Mouse (Mus musculus) naive thymus-derived CD4-positive, alpha-beta T cell, adult 2 months (primary cell): ENCODE data around the gene Hnrnpab.
A peak's percentile ranks its signal among the peaks of the same experiment; 100 is the strongest.

Source experiments
- DNase-seq: peaks from one replicate; pipeline ENCODE4 v3.0.0-alpha.2; 2011; ENCODE audit warnings: low read depth

The Hnrnpab gene

DNA sequence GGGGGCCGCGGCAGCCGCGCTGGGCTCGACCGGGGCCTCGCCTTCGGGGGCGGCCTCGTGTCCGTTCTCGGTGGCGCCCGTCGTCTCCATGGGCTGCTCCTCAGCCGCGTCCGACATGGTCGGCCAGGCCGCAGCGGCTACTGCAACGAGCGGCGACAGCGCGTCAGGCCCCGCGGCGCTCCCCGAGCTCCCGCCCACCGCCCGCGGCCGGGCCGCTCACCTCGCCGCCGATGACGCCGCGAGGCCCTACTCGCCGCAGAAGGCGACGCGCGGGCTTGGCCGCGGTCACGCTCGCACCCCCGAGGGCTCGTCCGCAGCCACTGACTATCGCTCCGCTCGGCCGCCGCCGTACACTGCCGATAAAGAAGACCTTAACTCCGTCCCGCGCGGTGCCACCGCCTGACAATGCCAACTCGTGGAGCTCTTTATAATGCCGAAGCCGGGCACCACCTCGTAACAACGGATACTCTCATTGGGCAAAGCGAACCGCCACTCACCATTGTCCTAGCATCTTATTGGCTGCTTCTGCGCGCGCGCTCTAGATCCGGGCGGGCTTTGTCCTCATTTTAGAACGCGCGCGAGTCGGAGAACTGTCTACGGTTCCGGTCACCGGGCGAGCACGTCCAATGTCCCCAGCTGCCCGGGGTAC is at the start of gene Hnrnpab:
Gene Hnrnpab (minus strand): TSS at position 401 of the 649 bp plus-strand sequence.
- DNase-seq = peak; percentile 98

DNA sequence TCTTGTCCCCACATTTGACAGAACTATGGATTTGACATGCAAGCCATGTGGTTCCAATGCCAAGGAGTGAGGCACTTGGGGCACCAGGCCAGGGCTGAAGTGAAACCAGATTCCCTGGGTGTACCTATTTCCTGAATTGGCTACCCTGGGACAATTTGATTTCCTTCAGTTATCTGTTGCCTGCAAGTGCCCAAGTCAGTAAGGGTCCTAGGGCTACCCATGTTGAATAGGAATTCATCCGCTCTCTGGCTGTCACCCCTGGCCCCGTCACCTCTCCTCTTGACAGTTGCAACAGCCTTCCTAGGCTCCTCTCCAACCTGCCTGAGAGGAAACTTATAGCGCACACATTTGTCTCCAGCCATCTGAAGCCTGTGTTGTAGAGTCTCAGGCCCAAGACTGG is 48.2 kb upstream of the Hnrnpab start:
- DNase-seq = no peak

DNA sequence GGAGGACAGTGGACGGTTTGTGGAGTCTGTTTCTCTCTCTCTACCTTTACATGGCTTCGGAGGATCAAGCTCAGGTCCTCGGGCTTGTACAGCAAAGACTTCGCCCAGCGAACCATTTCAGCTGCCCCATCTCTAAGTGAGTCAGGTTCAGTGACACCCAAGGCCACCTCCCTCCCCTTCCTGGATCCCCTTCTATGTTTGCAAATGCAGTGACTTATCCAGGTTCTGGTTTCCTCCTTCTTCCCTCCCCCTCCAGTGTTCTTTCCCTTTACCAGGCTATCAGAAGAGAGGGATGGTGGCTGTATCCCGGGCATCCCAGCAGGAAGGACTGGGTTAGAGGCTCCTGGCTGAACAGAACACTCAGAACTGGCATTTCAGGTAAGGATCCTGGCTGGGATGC is 47.1 kb upstream of the Hnrnpab start:
- no peak for DNase-seq

DNA sequence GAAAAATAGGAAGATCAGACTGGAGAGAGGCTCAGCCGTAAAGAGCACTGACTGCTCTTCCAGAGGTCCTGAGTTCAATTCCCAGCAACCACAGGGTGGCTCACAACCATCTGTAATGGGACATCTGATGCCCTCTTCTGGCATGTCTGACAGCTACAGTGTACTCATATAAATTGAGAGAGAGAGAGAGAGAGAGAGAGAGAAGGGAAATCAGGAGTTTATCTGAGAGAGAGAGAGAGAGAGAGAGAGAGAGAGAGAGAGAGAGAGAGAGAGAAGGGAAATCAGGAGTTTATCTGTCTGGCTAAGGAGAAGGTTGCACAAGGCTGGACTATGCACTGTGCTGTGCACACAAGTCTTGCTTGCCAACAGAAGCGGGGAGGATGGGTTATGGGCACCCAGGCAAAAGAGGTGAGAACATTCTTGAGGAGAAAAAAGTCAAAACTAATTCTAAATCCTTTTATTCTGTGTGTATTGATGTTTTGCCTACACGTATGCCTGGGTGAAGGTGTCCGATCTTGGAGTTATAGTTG is 46.3 kb upstream of the Hnrnpab start:
- DNase-seq = no peak

DNA sequence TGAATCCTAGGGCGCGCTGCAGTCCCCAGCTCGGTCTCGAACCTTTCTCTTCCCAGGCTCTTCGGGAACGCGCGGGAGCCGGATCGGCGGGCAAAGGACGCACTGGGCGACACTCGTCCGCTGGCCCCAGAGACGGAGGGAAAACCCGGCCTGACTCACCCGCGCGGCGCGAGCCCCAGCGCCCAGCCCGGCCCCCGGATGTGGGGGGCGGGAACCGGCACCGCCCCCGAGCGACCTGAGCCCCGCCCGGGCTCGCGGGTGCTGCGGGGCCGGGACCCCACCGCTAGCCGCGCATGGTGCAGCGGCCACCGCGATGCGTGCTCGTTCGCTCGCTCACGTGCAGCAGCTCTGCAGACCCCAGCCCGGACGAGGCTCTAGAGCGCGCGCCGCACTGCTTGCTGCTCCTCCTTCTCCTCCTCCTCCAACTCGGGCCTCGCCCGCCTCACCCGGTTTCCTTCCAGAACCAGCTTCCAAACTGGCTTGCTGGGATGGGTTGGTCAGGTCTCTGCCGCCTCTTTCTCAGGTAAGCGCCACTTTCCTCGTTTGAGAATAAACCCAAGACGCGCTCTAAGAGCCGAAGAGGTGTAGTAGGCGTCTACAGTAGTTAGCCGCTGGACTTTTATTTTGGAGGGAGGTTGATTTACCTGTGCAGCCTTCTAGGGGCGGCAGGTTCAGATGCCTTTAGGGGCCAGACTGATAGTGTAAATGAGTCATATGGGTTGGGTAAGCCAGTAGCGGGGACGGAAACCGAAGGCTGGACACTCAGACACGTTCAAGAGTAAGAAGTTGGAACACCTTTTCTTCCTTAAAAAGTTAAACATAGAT is 44.3 kb upstream of the Hnrnpab start, which contains the start of the genes N4bp3 and D930048N14Rik:
Gene N4bp3 (minus strand): TSS at position 152 of the 825 bp plus-strand sequence.
Gene D930048N14Rik (plus strand): TSS at position 264 of the 825 bp plus-strand sequence.
- DNase-seq = peak; percentile 71

DNA sequence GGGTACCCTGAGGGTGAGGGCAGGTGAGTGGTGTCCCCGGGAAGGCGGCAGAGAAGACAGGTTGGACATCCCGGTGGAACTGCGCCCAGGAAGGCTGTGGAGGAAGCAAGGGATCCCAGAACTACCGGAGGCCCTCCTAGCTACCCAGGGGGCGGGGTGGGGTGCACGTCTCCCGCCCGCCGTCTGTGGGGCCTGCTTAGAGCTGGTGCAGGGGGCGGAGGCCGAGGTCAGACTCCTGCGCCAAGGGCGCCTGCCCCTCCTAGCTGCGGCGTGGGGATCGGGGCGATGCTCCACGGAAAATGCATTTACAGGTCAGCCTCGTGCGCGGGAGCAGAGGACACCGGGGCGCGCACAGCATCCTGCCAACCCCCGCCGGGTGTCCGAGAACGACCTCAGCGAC is 43.6 kb upstream of the Hnrnpab start:
- no peak for DNase-seq

DNA sequence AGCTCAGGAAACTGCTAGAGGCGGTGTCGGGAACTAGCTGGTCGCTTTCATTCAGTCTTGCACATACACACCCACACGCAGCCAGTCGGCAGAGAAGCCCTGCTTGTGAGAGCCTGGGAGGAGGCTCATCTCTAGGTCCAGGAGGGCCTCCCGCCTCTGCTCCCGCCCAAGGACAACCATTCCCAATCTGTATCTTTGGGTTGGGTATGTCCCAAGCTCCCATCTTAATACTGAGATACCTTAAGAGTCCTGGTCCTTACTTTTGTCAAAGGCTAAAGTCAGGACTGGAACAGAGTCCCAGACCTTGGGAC is 43.2 kb upstream of the Hnrnpab start:
- DNase-seq = peak; percentile 59

DNA sequence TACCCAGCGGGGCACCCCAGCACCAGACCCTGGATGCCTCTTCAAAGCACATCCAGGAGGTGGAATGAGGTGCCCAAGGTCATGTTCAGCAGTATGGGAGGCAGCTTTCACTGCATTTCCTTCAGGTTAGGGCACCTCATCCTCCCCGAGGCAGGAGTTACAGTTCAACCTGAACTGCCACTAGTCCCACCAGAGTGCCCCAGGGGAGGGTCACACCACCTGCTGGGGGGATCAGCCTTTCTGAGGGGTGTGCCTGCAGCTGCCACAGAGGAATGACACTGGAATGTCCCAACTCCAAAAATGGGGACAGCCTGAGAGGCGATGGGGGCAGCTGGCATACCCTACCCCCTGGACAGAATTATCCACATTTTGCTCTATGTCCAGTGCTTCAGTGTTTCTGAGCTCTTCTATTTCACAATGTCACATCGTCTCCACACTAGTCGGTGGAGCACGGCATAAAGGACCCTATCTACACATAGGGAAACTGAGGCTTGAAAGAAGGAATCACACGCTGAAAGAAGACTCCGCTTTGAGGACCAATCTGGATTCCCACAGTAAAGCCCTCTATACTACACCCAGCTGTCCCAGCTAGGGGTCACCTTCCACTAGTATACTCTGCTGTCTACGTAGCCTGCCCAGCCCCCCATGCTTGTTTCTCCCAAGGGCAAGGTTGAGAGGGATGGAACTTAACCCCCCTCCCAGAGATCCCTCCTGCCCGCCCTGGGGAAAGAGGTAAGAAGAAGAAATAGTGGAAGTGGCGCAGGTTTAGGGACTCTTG is 42.7 kb upstream of the Hnrnpab start:
- DNase-seq = no peak

DNA sequence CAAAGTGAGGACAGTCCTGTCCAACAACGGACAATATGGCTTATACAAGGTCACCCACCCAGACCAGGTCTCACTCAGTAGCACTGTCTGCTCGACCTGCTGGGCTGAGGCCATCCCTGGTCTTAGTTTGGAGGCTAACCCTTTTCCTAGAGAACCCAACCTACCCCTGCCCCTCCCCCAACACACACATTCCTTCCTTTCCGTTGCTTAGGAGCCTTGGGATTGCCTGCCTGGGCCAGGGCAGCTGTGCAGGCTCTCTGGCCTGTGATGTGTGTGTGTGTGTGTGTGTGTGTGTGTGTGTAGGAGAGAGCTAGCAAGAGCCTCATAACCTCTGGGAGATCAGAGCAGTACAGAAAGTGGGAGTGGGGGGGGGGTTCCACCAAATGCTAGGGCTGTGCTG is 41.9 kb upstream of the Hnrnpab start:
- DNase-seq = no peak

DNA sequence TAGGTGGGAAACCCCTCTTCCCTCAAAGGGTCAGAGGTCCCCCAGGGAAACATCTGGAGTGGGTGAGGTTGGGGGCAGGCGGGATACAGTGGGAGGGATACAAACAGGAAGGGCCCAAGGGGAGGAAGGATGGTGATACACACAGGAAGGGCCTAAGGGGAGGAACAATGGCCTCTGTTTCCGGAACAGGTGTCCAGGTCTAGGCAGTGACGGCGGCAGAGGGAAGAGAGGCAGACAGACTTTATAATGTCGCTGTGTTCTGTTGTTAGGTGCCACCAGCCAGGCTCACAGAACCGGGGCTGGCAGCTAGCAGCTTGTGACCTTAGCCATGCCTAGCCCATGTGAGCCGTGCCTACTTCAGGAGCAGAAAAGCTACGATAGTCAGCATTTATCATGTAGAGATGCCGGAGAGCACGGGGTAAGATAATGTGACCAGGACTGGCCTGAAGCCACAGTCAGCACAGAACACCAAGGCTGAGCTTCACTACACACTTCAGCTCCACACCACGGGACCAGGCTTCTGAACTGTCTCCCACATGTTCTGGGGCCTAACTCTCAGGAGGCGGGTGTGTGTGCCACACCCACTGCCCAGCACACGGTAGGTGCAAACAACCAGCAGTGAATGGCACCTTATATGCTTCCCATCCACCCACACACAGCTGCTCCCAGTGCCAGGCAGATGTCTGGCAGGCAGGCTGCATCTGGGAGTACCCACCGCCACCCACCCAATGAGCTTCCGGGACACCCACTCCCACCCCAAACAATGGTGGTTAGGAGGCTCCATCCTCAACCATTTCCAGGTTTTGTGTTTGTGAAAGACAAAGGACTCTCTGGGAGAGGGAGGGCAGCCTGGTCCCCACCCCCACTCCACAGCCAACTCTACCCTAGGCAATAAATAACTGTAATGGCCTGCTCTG is 40.4 kb upstream of the Hnrnpab start:
- DNase-seq = no peak

DNA sequence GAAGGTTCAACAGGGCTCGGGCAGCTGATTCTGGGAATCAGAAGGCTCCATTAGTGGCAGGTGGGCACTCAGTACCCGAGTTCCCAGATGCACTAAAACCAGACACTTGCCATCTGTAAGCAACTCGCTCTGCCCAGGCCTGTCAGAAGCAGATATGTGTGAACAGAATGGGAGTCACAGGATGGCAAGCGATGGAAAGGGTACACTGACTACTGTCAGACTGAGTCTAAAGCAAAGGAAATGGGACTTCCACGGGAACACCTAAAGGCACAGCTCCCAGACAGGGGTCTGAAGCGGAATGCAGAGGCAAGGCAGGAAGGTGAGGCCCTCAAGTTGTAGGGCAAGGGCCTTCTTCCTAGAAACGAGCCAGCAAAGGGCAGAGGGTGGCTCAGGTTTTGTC is 39.6 kb upstream of the Hnrnpab start:
- DNase-seq = no peak

DNA sequence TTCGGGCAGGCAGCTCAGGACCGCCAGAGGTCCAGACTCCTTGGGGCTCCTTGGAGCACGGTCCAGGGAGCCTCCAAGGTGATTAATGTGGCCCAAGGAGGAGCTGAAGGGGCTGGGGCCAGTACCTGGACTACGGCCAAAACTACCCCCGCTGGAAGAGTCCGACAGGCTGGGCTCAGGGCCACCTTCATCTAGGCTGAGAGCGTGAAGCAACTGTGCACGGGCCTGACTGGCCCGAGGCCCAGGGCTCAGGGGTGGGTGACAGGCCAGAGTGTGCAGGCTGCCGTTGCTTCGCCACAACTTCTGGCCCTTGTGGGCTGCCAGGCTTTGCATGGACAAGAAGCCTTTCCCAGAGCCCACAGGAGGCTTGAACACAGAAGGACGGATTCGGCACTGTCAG is 38.6 kb upstream of the Hnrnpab start:
- no peak for DNase-seq

DNA sequence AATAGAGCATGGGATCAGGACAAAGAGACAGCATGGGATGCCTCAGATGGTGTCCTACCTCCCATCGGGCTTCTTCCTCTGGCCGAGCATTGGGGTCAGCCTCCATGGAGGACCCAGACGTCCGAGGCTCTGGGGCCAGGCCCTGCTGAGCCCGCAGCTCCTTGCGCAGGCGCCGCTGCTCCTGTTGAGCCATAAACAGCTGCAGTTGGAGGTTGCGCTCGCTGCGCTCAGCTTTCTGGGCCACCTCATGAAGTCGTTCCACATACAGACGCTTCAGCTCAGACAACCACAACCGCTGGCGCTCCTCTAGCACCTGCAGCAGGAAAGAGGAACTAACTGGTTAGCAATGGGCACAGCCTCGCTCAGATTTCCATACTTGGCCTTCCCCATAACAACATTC is 37.6 kb upstream of the Hnrnpab start:
- DNase-seq = peak; percentile 71

DNA sequence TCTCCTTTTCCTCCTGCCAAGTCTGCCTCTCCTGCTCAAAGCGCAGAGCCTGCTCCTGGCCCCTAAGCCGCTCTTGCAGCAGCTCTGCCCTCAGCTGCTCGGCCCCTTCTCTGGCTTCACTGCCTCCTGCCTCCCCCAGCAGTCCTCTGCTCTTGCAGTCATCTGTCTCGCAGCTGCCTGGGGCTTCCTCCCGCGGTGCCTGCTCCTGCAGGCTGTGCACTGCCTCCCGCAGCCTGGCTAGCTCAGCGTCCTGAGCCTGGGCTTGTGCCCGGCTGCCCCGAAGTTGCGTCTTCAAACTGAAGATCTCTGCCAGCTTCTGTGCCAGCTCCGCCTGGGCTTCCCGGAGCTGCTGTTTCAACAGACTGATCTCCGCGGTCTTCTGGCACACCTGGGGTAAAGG is 37.1 kb upstream of the Hnrnpab start:
- peak; percentile 55 for DNase-seq

DNA sequence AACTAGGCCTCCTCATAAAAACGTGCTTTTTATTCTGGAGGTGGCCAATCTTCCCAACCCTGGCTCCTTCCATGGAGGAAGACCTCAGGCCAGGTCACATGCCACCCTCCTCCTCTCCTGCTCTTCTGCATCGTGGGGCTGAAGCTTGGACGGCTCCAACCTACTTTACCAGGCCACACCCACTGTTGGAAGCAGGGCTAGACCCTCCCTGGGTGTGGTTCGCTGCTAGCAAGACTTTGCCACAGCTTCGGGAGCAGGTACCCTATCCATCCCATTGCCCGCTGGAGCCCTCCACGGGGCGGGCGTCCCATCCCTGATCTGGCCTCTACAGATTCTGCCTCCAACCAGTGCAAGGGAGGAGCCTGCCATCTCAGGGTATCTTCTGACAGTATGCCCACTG is 36.6 kb upstream of the Hnrnpab start:
- no peak for DNase-seq

DNA sequence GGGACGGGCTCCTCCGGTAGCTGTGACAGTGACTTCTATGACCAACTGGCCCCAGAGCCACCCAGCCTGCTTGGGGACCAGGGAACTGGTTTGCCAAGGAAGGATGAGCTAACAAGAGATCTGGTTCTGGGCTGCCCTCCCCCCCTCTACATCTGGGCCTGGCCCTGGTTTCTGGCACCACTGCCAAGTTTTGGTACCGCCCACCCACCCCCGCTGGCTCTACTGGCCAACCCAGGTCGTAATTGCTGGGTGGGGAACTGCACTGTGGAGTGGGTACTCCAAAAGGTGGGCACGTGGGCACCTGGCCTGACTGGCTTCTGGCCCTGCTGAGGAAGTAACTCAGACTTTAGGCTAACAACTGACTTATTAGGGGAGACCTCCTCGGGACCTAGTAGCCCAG is 34.1 kb upstream of the Hnrnpab start:
- DNase-seq = no peak

DNA sequence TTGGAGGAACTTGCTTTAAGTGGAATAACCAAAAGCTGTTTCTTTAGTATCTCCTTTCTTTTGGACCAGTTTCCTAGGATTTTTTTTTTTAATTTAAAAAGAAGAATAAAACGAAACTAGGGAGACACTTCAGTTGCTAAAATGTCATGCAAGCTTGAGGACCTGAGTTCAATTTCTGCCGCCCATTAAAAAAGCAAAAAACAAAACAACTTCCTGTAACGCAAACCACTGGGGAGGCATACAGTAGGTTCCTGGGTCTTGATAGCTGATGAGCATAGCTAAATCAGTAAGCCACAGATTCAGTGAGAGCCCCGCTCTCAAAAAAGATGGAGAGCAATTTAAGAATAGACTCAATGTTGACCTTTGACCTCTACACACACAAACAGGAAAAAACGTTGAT is 31.9 kb upstream of the Hnrnpab start:
- peak; percentile 40 for DNase-seq

DNA sequence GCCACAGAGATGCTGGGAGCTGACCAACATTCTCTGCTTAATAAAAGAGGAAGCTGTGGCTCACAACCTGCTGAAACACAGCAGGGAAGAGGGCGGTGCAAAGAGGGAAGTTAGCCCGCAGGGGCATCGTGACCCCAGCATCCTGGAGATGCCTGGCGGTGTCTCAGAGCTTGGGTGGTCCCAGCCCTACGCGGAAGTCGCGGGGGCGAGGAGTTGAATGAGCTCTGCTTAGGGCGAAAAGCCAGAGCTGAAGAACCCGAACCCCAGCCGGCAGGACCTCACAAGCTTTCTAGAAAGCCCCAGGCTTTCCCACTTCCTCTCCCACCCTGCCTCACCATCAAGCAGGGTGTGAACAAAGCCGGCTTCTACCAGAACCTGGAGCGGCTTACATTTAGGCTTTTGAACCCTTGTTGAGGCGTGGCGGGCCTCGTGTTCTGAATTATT is 31.3 kb upstream of the Hnrnpab start:
- peak; percentile 64 for DNase-seq

DNA sequence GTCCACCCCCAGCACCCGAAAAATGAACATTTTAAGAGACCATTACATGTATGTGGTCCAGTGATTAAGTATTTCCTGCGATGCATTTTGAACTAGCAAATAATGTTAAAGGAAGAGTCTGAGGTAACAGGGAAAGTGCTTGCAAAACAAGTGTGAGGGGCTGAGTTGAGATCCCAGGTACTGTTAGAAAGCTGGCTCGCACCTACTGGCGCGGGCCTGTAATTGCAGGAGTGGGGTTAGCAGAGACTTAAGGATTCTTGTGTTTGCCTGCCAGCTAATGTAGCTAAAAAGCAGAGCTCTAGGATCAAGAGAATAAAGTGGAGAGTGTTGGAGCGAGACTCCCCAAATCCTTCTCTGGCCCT is 29.7 kb upstream of the Hnrnpab start:
- DNase-seq = peak; percentile 89

DNA sequence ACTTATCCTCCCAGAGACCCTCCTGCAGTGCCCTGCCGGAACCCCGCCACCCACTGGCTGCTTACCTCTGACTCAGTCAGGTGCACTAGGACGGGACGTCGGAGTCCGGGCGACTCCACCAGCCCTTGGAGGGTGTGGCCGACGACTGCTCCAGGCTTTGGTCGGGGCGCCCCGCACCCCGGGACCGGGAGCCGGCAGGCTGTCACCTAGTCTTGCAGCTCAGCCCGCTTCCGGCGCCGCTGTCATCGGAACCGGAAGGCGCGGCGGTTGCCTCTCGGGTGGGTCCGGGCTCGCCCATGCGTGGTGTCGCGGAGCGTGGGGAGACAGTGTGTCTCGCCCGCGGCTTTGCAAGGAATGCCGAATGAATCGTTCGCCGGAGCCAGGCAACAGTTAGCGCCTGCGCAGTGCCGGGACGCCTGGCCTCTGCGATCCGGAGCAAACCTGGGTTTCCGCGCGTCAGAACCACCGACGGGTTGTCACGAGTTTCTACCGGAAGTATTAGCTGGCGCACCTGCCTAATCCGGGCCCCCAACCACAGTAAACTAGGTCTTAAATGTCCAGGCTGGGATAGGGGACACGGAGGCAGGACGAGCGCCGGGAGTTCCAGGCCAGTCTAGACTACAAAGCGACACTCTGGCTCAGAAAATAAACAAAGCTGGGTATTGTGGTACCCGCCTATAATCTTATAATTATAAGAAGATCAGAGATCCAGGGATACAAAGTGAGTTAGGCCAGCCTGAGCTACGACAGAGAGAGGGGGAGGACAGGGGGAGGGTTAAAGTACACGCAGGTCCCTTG is 29.1 kb upstream of the Hnrnpab start, which contains the start of gene Rmnd5b:
Gene Rmnd5b (minus strand): TSS at position 372 of the 798 bp plus-strand sequence.
- DNase-seq = peak; percentile 93

DNA sequence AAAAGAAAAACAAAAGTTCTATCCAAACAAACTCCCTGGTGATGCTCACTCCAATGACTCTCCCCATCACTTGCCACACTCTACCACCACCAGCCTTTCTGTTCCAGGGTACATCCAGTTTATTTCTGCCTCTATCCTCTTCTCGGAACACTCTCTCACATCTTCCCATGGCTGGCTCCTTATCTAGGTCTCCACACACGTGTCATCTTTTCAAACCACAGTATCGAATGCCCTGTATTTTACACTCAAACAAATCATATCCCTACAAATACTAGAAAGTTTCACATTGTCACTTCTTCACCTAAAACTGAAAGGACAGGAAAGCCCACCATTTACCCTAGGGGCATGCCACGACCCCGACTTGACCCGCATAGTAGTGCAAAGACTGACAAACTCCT is 28.5 kb upstream of the Hnrnpab start:
- no peak for DNase-seq
